In the genomic region with DNA sequence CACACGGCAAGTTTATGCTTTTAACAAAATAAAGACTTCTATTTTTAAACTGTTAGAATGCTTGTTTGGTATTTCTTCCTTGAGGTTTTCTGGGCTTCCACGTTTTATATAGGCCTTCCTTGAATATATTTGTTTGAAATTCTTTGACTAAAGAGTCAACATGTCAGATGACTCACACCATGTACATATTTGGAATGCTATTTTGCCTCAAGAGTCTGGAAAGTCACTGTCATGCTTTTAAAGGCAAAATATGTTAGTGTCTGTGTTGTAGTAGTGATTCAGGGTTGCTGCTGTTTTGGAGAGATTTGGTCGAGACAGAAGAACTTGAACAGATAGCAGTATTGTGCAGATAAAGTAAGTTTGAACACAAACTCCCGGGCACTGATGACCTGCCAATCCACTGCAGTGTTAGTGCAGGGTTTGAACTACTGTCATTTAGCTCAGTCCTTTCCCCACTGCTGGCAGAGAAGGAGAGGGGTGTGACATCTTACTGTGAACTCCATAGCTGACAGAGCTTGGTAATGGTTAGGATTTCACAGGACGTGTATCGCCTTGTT, we compare ENCODE assay signal across 17 mouse cellular contexts. TPM values are rescaled to one million over a fixed set of nuclear protein-coding genes. Genes with fewer than 3 reads are reported as not detected.
DNase-seq lines count a peak whose midpoint lies in the region; ATAC-seq and TF ChIP-seq lines count a peak whose summit lies in the region.
"Had no signal": no experiment of that assay in that cellular context is flagged by ENCODE, and none has a peak within 500 bp of the region (broad histone marks: within the 10 kb centered on the region; RNA-seq: fewer than 3 reads in every experiment).

No protein-coding gene starts in this region.

- 65% methylated on average over 6 of the region's 6 CpGs for WGBS in embryonic facial prominence, embryonic 13.5 days
- WGBS in embryonic facial prominence, embryonic 10.5 days, result 77% methylated on average over 6 of the region's 6 CpGs
- 62% methylated on average over 6 of the region's 6 CpGs for WGBS in liver, embryonic 11.5 days
- 67% methylated on average over 6 of the region's 6 CpGs for WGBS in liver, postnatal 0 days (ENCODE audit: insufficient replicate concordance)
- WGBS in intestine, embryonic 14.5 days, result 55% methylated on average over 6 of the region's 6 CpGs
- 49% methylated on average over 6 of the region's 6 CpGs for WGBS in stomach, embryonic 16.5 days

- H3K27me3 ChIP-seq in embryonic facial prominence, embryonic 13.5 days, result no peaks in the 10 kb centered on the region
- H3K27me3 ChIP-seq in embryonic facial prominence, embryonic 10.5 days (replicated peaks; ENCODE audit: low read depth, poor library complexity, severe bottlenecking), result no peaks in the 10 kb centered on the region
- H3K27me3 ChIP-seq in liver, embryonic 11.5 days (replicated peaks; ENCODE audit: control insufficient read depth, insufficient read depth, low read length), result no peaks in the 10 kb centered on the region
- H3K27me3 ChIP-seq in liver, postnatal 0 days (ENCODE audit: insufficient read depth, low read length), result no peaks in the 10 kb centered on the region
- H3K27me3 ChIP-seq in intestine, embryonic 14.5 days (replicated peaks; ENCODE audit: control insufficient read depth, insufficient read depth, low read length), result no peaks in the 10 kb centered on the region
- no peaks in the 10 kb centered on the region for H3K27me3 ChIP-seq in stomach, embryonic 16.5 days (ENCODE audit: control insufficient read depth, insufficient read depth, low read length)
- H3K27me3 ChIP-seq: limb, embryonic 13.5 days; lung, embryonic 15.5 days; midbrain, embryonic 12.5 days had no signal

- DNase-seq in embryonic facial prominence, embryonic 10.5 days (ENCODE audit: low spot score), result no peak
- no peak for DNase-seq in liver, embryonic 11.5 days (ENCODE audit: low spot score)
- DNase-seq in liver, postnatal 0 days, result no peak
- no peak for DNase-seq in intestine, embryonic 14.5 days (ENCODE audit: low spot score)
- no peak for DNase-seq in right cerebral cortex, postnatal 25 days
- no peak for DNase-seq in left cerebral cortex, adult 9 months (ENCODE audit: low spot score in 2 of 2)
- DNase-seq: cerebellum, adult 11 months; kidney, postnatal 14 days; layer of hippocampus, adult 9-11 months; right cerebral cortex, postnatal 14 days; thymus, postnatal 25 days had no signal

- no peak for ATAC-seq in embryonic facial prominence, embryonic 13.5 days (ENCODE audit: insufficient number of reproducible peaks, insufficient read depth, low FRiP score, low TSS enrichment, low read depth)
- 0 out of 2 replicates have a peak, but pooled peaks have one; percentile 13 for ATAC-seq in liver, embryonic 11.5 days (replicated peaks; ENCODE audit: low FRiP score)
- ATAC-seq in liver, postnatal 0 days, result no peak
- ATAC-seq in intestine, embryonic 14.5 days (replicated peaks; ENCODE audit: low FRiP score, low TSS enrichment, low read depth), result no peak
- no peak for ATAC-seq in stomach, embryonic 16.5 days (ENCODE audit: insufficient read depth, low FRiP score)

- no peak for TF ChIP-seq CTCF in liver, postnatal 0 days (IDR thresholded peaks at IDR 0.05; ENCODE audit: low read depth)

- H3K9me3 ChIP-seq in embryonic facial prominence, embryonic 13.5 days, result no peaks in the 10 kb centered on the region
- no peaks in the 10 kb centered on the region for H3K9me3 ChIP-seq in embryonic facial prominence, embryonic 10.5 days
- no peaks in the 10 kb centered on the region for H3K9me3 ChIP-seq in liver, embryonic 11.5 days (ENCODE audit: control insufficient read depth, low read length)
- no peaks in the 10 kb centered on the region for H3K9me3 ChIP-seq in liver, postnatal 0 days (ENCODE audit: low read length)
- no peaks in the 10 kb centered on the region for H3K9me3 ChIP-seq in intestine, embryonic 14.5 days (ENCODE audit: control insufficient read depth, low read length)
- no peaks in the 10 kb centered on the region for H3K9me3 ChIP-seq in stomach, embryonic 16.5 days (replicated peaks; ENCODE audit: control insufficient read depth, low read length)
- H3K9me3 ChIP-seq: limb, embryonic 13.5 days; lung, embryonic 15.5 days; midbrain, embryonic 12.5 days had no signal

- 0 out of 2 replicates have a peak, but pooled peaks cover under 1% of the 10 kb centered on the region for H3K36me3 ChIP-seq in embryonic facial prominence, embryonic 13.5 days
- H3K36me3 ChIP-seq in embryonic facial prominence, embryonic 10.5 days (replicated peaks), result no peaks in the 10 kb centered on the region
- no peaks in the 10 kb centered on the region for H3K36me3 ChIP-seq in liver, embryonic 11.5 days (ENCODE audit: control insufficient read depth, insufficient read depth, low read length)
- no peaks in the 10 kb centered on the region for H3K36me3 ChIP-seq in liver, postnatal 0 days (replicated peaks; ENCODE audit: insufficient read depth, low read length)
- no peaks in the 10 kb centered on the region for H3K36me3 ChIP-seq in intestine, embryonic 14.5 days (ENCODE audit: control insufficient read depth, insufficient read depth, low read length)
- H3K36me3 ChIP-seq in stomach, embryonic 16.5 days (ENCODE audit: control insufficient read depth, insufficient read depth, low read length), result no peaks in the 10 kb centered on the region
- H3K36me3 ChIP-seq: limb, embryonic 13.5 days; lung, embryonic 15.5 days; midbrain, embryonic 12.5 days had no signal

- no peak overlapping the region for H3K4me3 ChIP-seq in embryonic facial prominence, embryonic 13.5 days
- H3K4me3 ChIP-seq in embryonic facial prominence, embryonic 10.5 days, result no peak overlapping the region
- no peak overlapping the region for H3K4me3 ChIP-seq in liver, embryonic 11.5 days (ENCODE audit: low read depth, low read length)
- no peak overlapping the region for H3K4me3 ChIP-seq in liver, postnatal 0 days (ENCODE audit: low read depth, low read length)
- no peak overlapping the region for H3K4me3 ChIP-seq in intestine, embryonic 14.5 days (ENCODE audit: low read depth, low read length)
- no peak overlapping the region for H3K4me3 ChIP-seq in stomach, embryonic 16.5 days (replicated peaks; ENCODE audit: low read length)
- H3K4me3 ChIP-seq: limb, embryonic 13.5 days; lung, embryonic 15.5 days; midbrain, embryonic 12.5 days had no signal

- TF ChIP-seq EP300 in liver, postnatal 0 days (IDR thresholded peaks at IDR 0.05; ENCODE audit: low read depth), result no peak

- peaks cover 17% of the 10 kb centered on the region for H3K4me1 ChIP-seq in embryonic facial prominence, embryonic 13.5 days
- peaks cover 32% of the 10 kb centered on the region for H3K4me1 ChIP-seq in embryonic facial prominence, embryonic 10.5 days
- peaks cover 23% of the 10 kb centered on the region for H3K4me1 ChIP-seq in liver, embryonic 11.5 days (replicated peaks; ENCODE audit: control insufficient read depth, insufficient read depth, low read length)
- H3K4me1 ChIP-seq in liver, postnatal 0 days (ENCODE audit: insufficient read depth), result peaks cover 7% of the 10 kb centered on the region
- peaks cover 10% of the 10 kb centered on the region for H3K4me1 ChIP-seq in intestine, embryonic 14.5 days (replicated peaks; ENCODE audit: control insufficient read depth, insufficient read depth, low read length)
- peaks cover 19% of the 10 kb centered on the region for H3K4me1 ChIP-seq in stomach, embryonic 16.5 days (ENCODE audit: control insufficient read depth, insufficient read depth, low read length)
- H3K4me1 ChIP-seq: midbrain, embryonic 12.5 days had no signal

- H3K27ac ChIP-seq in embryonic facial prominence, embryonic 13.5 days, result peak overlapping the region; percentile 29; the same call in 1 of the 2 replicates
- no peak overlapping the region for H3K27ac ChIP-seq in embryonic facial prominence, embryonic 10.5 days (replicated peaks)
- H3K27ac ChIP-seq in liver, embryonic 11.5 days (ENCODE audit: low read depth, low read length), result no peak overlapping the region
- no peak overlapping the region for H3K27ac ChIP-seq in liver, postnatal 0 days (ENCODE audit: low read depth)
- peak overlapping the region; percentile 16; the same call in 1 of the 2 replicates for H3K27ac ChIP-seq in intestine, embryonic 14.5 days (ENCODE audit: low read depth)
- peak overlapping the region; percentile 70 for H3K27ac ChIP-seq in stomach, embryonic 16.5 days (ENCODE audit: low read length)
- H3K27ac ChIP-seq: hindbrain, embryonic 14.5 days; lung, embryonic 15.5 days; midbrain, embryonic 12.5 days had no signal

- no peak overlapping the region for H3K4me2 ChIP-seq in embryonic facial prominence, embryonic 13.5 days
- no peak overlapping the region; the same call in 1 of the 2 replicates for H3K4me2 ChIP-seq in liver, embryonic 11.5 days
- H3K4me2 ChIP-seq in liver, postnatal 0 days (ENCODE audit: low read depth, low read length), result no peak overlapping the region
- no peak overlapping the region for H3K4me2 ChIP-seq in intestine, embryonic 14.5 days (ENCODE audit: low read length)
- H3K4me2 ChIP-seq in stomach, embryonic 16.5 days (ENCODE audit: low read depth, low read length), result no peak overlapping the region
- H3K4me2 ChIP-seq: hindbrain, embryonic 14.5 days; limb, embryonic 13.5 days; lung, embryonic 15.5 days; midbrain, embryonic 12.5 days had no signal

- no peak overlapping the region for H3K9ac ChIP-seq in embryonic facial prominence, embryonic 13.5 days
- no peak overlapping the region for H3K9ac ChIP-seq in liver, embryonic 11.5 days (ENCODE audit: low read depth, low read length)
- no peak overlapping the region for H3K9ac ChIP-seq in liver, postnatal 0 days (replicated peaks)
- no peak overlapping the region for H3K9ac ChIP-seq in intestine, embryonic 14.5 days (ENCODE audit: low read length)
- no peak overlapping the region for H3K9ac ChIP-seq in stomach, embryonic 16.5 days (ENCODE audit: low read length)
- H3K9ac ChIP-seq: hindbrain, embryonic 14.5 days; limb, embryonic 13.5 days; lung, embryonic 15.5 days; midbrain, embryonic 12.5 days had no signal

RNA-seq across cellular contexts. Expression of a gene that starts 27.6 kb away (rescaled TPM):
- 17.4 and 21.6 TPM in 2 replicates for polyA plus RNA-seq in embryonic facial prominence, embryonic 13.5 days (2015; fragmentation: Nextera tagmentation; extraction: Ambion mirVana)
- 21.0 and 21.6 TPM in 2 replicates for polyA plus RNA-seq in embryonic facial prominence, embryonic 10.5 days (2016; fragmentation: Nextera tagmentation; extraction: Ambion mirVana)
- 12.9 and 16.7 TPM in 2 replicates for polyA plus RNA-seq in liver, embryonic 11.5 days (2014; fragmentation: Nextera tagmentation; extraction: Ambion mirVana)
- polyA plus RNA-seq in liver, postnatal 0 days (2015; fragmentation: Nextera tagmentation; extraction: Ambion mirVana), result 5.0 and 5.8 TPM in 2 replicates
- polyA plus RNA-seq in intestine, embryonic 14.5 days (2014; fragmentation: Nextera tagmentation; extraction: Ambion mirVana), result 12.1 and 15.1 TPM in 2 replicates
- 16.6 and 18.8 TPM in 2 replicates for polyA plus RNA-seq in stomach, embryonic 16.5 days (2015; fragmentation: Nextera tagmentation; extraction: Ambion mirVana)

RNA-seq across cellular contexts. Expression of a gene that starts 27.7 kb away (rescaled TPM):
- 32.7 and 33.7 TPM in 2 replicates for polyA plus RNA-seq in embryonic facial prominence, embryonic 13.5 days (2015; fragmentation: Nextera tagmentation; extraction: Ambion mirVana)
- polyA plus RNA-seq in embryonic facial prominence, embryonic 10.5 days (2016; fragmentation: Nextera tagmentation; extraction: Ambion mirVana), result 25.1 and 28.1 TPM in 2 replicates
- 25.0 and 31.9 TPM in 2 replicates for polyA plus RNA-seq in liver, embryonic 11.5 days (2014; fragmentation: Nextera tagmentation; extraction: Ambion mirVana)
- 16.3 and 17.6 TPM in 2 replicates for polyA plus RNA-seq in liver, postnatal 0 days (2015; fragmentation: Nextera tagmentation; extraction: Ambion mirVana)
- polyA plus RNA-seq in intestine, embryonic 14.5 days (2014; fragmentation: Nextera tagmentation; extraction: Ambion mirVana), result 26.4 and 29.5 TPM in 2 replicates
- 25.8 and 31.0 TPM in 2 replicates for polyA plus RNA-seq in stomach, embryonic 16.5 days (2015; fragmentation: Nextera tagmentation; extraction: Ambion mirVana)

RNA-seq across cellular contexts. Expression of a gene that starts 55.9 kb away (rescaled TPM):
- polyA plus RNA-seq in embryonic facial prominence, embryonic 13.5 days (2015; fragmentation: Nextera tagmentation; extraction: Ambion mirVana), result 30.1 and 31.4 TPM in 2 replicates
- 20.7 and 21.5 TPM in 2 replicates for polyA plus RNA-seq in embryonic facial prominence, embryonic 10.5 days (2016; fragmentation: Nextera tagmentation; extraction: Ambion mirVana)
- 14.0 and 17.3 TPM in 2 replicates for polyA plus RNA-seq in liver, embryonic 11.5 days (2014; fragmentation: Nextera tagmentation; extraction: Ambion mirVana)
- polyA plus RNA-seq in liver, postnatal 0 days (2015; fragmentation: Nextera tagmentation; extraction: Ambion mirVana), result 5.0 and 5.1 TPM in 2 replicates
- polyA plus RNA-seq in intestine, embryonic 14.5 days (2014; fragmentation: Nextera tagmentation; extraction: Ambion mirVana), result 22.3 and 26.7 TPM in 2 replicates
- polyA plus RNA-seq in stomach, embryonic 16.5 days (2015; fragmentation: Nextera tagmentation; extraction: Ambion mirVana), result 18.8 and 18.9 TPM in 2 replicates

Comparison
In these comparisons a context has a peak if more than half of its experiments do, and no peak if none do; other contexts are left out.
1. H3K27ac ChIP-seq: peak in embryonic facial prominence, embryonic 13.5 days (single experiment), intestine, embryonic 14.5 days (single experiment) and stomach, embryonic 16.5 days (single experiment); none in embryonic facial prominence, embryonic 10.5 days (single experiment), liver, embryonic 11.5 days (single experiment) and liver, postnatal 0 days (single experiment).